Comparison of ENCODE assay signal across 8 mouse cellular contexts in genomic region chr15:80173001-80173771, GRCm38 (mm10). TPM values are rescaled to one million over a fixed set of nuclear protein-coding genes. Genes with fewer than 3 reads are reported as not detected.
DNase-seq lines count a peak whose midpoint lies in the region; ATAC-seq lines count a peak whose summit lies in the region.

Gene Mgat3 (plus strand): TSS chr15:80173721.

- 0 out of 2 replicates have a peak, but pooled peaks have one; percentile 41 for ATAC-seq in heart, embryonic 14.5 days (ENCODE audit: insufficient number of reproducible peaks, insufficient read depth, low FRiP score, low read depth)
- ATAC-seq in forebrain, embryonic 14.5 days, result peak; percentile 70
- peak; percentile 70 for ATAC-seq in kidney, embryonic 14.5 days (ENCODE audit: low FRiP score, low TSS enrichment)
- ATAC-seq in neural tube, embryonic 15.5 days (ENCODE audit: low FRiP score), result peak; percentile 75
- no peak for ATAC-seq in inflammation-experienced regulatory T-cells, adult 6 months

- H3K4me2 ChIP-seq in heart, embryonic 14.5 days (ENCODE audit: low read length), result peak within 1 kb of the TSS; percentile 99
- H3K4me2 ChIP-seq in forebrain, embryonic 14.5 days (ENCODE audit: low read length), result peak within 1 kb of the TSS; percentile 85
- H3K4me2 ChIP-seq in kidney, embryonic 14.5 days (replicated peaks; ENCODE audit: low read depth, low read length), result peak within 1 kb of the TSS; percentile 88
- H3K4me2 ChIP-seq in neural tube, embryonic 15.5 days, result peak within 1 kb of the TSS; percentile 64

- H3K27me3 ChIP-seq in heart, embryonic 14.5 days (ENCODE audit: control insufficient read depth, insufficient read depth, low read length), result peaks cover 19% of the 10 kb centered on the region
- H3K27me3 ChIP-seq in forebrain, embryonic 14.5 days (replicated peaks; ENCODE audit: control insufficient read depth, insufficient read depth, low read length), result no peaks in the 10 kb centered on the region
- H3K27me3 ChIP-seq in kidney, embryonic 14.5 days (ENCODE audit: control insufficient read depth, insufficient read depth, low read length), result no peaks in the 10 kb centered on the region
- H3K27me3 ChIP-seq in neural tube, embryonic 15.5 days (replicated peaks), result no peaks in the 10 kb centered on the region

- no peak for DNase-seq in heart, adult 11 months
- DNase-seq in forebrain, embryonic 14.5 days (ENCODE audit: low spot score), result peak; percentile 63
- DNase-seq in liver, result peak; percentile 25

- peak within 1 kb of the TSS; percentile 61 to 69 for H3K4me3 ChIP-seq in heart, embryonic 14.5 days (ENCODE audit: control insufficient read depth in 1 of 2, insufficient read depth in 1 of 2, low read depth in 1 of 2, low read length in 2 of 2)
- peak within 1 kb of the TSS; percentile 57 for H3K4me3 ChIP-seq in brown adipose tissue, adult 24 weeks (ENCODE audit: insufficient read depth, low read depth, low read length)
- H3K4me3 ChIP-seq in forebrain, embryonic 14.5 days (ENCODE audit: low read depth, low read length), result peak within 1 kb of the TSS; percentile 92
- H3K4me3 ChIP-seq in kidney, embryonic 14.5 days (ENCODE audit: low read length), result peak within 1 kb of the TSS; percentile 86
- H3K4me3 ChIP-seq in neural tube, embryonic 15.5 days (replicated peaks), result peak within 1 kb of the TSS; percentile 94

- H3K36me3 ChIP-seq in heart, embryonic 14.5 days (ENCODE audit: control insufficient read depth, insufficient read depth, low read length), result no peaks in the 10 kb centered on the region
- no peaks in the 10 kb centered on the region for H3K36me3 ChIP-seq in forebrain, embryonic 14.5 days (ENCODE audit: control insufficient read depth, insufficient read depth, low read length)
- no peaks in the 10 kb centered on the region for H3K36me3 ChIP-seq in kidney, embryonic 14.5 days (ENCODE audit: control insufficient read depth, insufficient read depth, low read length)
- no peaks in the 10 kb centered on the region for H3K36me3 ChIP-seq in neural tube, embryonic 15.5 days

- no peak within 1 kb of the TSS; a peak in 1 of 4 replicates for H3K27ac ChIP-seq in heart, embryonic 14.5 days (replicated peaks in 1 of 2; ENCODE audit: control insufficient read depth in 1 of 2, insufficient read depth in 1 of 2, low read depth in 2 of 2, low read length in 2 of 2)
- no peak within 1 kb of the TSS for H3K27ac ChIP-seq in brown adipose tissue, adult 24 weeks (replicated peaks; ENCODE audit: low read depth, low read length)
- H3K27ac ChIP-seq in forebrain, embryonic 14.5 days (ENCODE audit: low read depth, low read length), result peak within 1 kb of the TSS; percentile 86
- H3K27ac ChIP-seq in kidney, embryonic 14.5 days (ENCODE audit: low read depth, low read length), result peak within 1 kb of the TSS; percentile 81
- H3K27ac ChIP-seq in neural tube, embryonic 15.5 days (replicated peaks), result peak within 1 kb of the TSS; percentile 95

- H3K4me1 ChIP-seq in heart, embryonic 14.5 days (ENCODE audit: control insufficient read depth in 2 of 2, insufficient read depth in 2 of 2, low read length in 2 of 2), result peaks cover 5 to 7% of the 10 kb centered on the region in 2 experiments; a peak in 2 of 4 replicates
- no peaks in the 10 kb centered on the region for H3K4me1 ChIP-seq in brown adipose tissue, adult 24 weeks (ENCODE audit: control insufficient read depth, insufficient read depth, insufficient read length, low read length)
- peaks cover 10% of the 10 kb centered on the region; the same call in 1 of the 2 replicates for H3K4me1 ChIP-seq in forebrain, embryonic 14.5 days (ENCODE audit: control insufficient read depth, insufficient read depth, low read length)
- peaks cover 25% of the 10 kb centered on the region for H3K4me1 ChIP-seq in kidney, embryonic 14.5 days (ENCODE audit: control insufficient read depth, insufficient read depth, low read length)
- H3K4me1 ChIP-seq in neural tube, embryonic 15.5 days, result peaks cover 47% of the 10 kb centered on the region

- H3K9ac ChIP-seq in heart, embryonic 14.5 days (ENCODE audit: low read length), result peak within 1 kb of the TSS; percentile 79
- H3K9ac ChIP-seq in forebrain, embryonic 14.5 days (ENCODE audit: low read length), result peak within 1 kb of the TSS; percentile 97
- peak within 1 kb of the TSS; percentile 84 for H3K9ac ChIP-seq in kidney, embryonic 14.5 days (ENCODE audit: low read depth, low read length)
- peak within 1 kb of the TSS; percentile 94 for H3K9ac ChIP-seq in neural tube, embryonic 15.5 days (replicated peaks)

- WGBS in heart, embryonic 14.5 days, result 5% methylated on average over 36 of the region's 85 CpGs
- 5% methylated on average over 29 of the region's 85 CpGs for WGBS in forebrain, embryonic 14.5 days
- whole genome bisulfite sequencing in kidney, embryonic 14.5 days, result 6% methylated on average over 35 of the region's 85 CpGs
- 2% methylated on average over 63 of the region's 85 CpGs for WGBS in neural tube, embryonic 15.5 days

- no peaks in the 10 kb centered on the region for H3K9me3 ChIP-seq in heart, embryonic 14.5 days (ENCODE audit: control insufficient read depth, low read length)
- H3K9me3 ChIP-seq in forebrain, embryonic 14.5 days (replicated peaks; ENCODE audit: control insufficient read depth, low read length), result no peaks in the 10 kb centered on the region
- no peaks in the 10 kb centered on the region for H3K9me3 ChIP-seq in kidney, embryonic 14.5 days (ENCODE audit: control insufficient read depth, low read length)
- no peaks in the 10 kb centered on the region for H3K9me3 ChIP-seq in neural tube, embryonic 15.5 days (replicated peaks)

RNA-seq across cellular contexts. Expression of gene Mgat3, which starts in this region (rescaled TPM):
- polyA plus RNA-seq in heart, embryonic 14.5 days (2014; fragmentation: Nextera tagmentation; extraction: Ambion mirVana), result 0.78 and 1.9 TPM in 2 replicates
- 0.36 and 0.50 TPM in 2 replicates for polyA plus RNA-seq in brown adipose tissue, adult 24 weeks (2012; ENCODE audit: insufficient read depth, insufficient read length, missing spikeins)
- polyA plus RNA-seq in forebrain, embryonic 14.5 days (2014; fragmentation: Nextera tagmentation; extraction: Ambion mirVana), result 11.7 and 12.5 TPM in 2 replicates
- 3.6 and 6.1 TPM in 2 replicates for polyA plus RNA-seq in kidney, embryonic 14.5 days (2014; fragmentation: Nextera tagmentation; extraction: Ambion mirVana)
- 15.8 and 17.5 TPM in 2 replicates for polyA plus RNA-seq in neural tube, embryonic 15.5 days (2015; fragmentation: Nextera tagmentation; extraction: Ambion mirVana)
- not detected for polyA plus RNA-seq in inflammation-experienced regulatory T-cells, adult 6 months (2017; shearing (Covaris generic))

Comparison
In these comparisons a context has a peak if more than half of its experiments do, and no peak if none do; other contexts are left out.
1. H3K27ac ChIP-seq: peak in forebrain, embryonic 14.5 days (single experiment), kidney, embryonic 14.5 days (single experiment) and neural tube, embryonic 15.5 days (single experiment); none in heart, embryonic 14.5 days (0 of 2) and brown adipose tissue, adult 24 weeks (single experiment).
2. Peak in every context shown above with its lines, with median percentiles within 50 percentile points of each other: H3K4me2 ChIP-seq, H3K4me3 ChIP-seq and H3K9ac ChIP-seq.